Mouse (Mus musculus) left cerebral cortex, postnatal 10 days (tissue): ENCODE results near the gene Gm43951. TPM values are rescaled to one million over a fixed set of nuclear protein-coding genes. Genes with fewer than 3 reads are reported as not detected.

Source experiments
- DNase-seq, 2 experiments: peaks; one replicate each; pipeline ENCODE4 v3.0.0; 2021 to 2022; ENCODE audit warnings: low spot score in 2 of 2, mixed read lengths in 1 of 2; ENCODE audit errors: extremely low spot score in 1 of 2
- intact Hi-C: fragments of 180-260 bp; cut with DNase I; formaldehyde crosslinking; loops from one replicate; pipeline ENCODE4 v1.15.1; 2025
- total RNA-seq, 2 experiments: library from RNA; stranded (reverse); gene quantifications; 2 replicates each; pipeline ENCODE4 v1.2.3; 2021

The Gm43951 gene
- 10 to 100 TPM; 12.1 to 13.7 TPM for total RNA-seq

DNA sequence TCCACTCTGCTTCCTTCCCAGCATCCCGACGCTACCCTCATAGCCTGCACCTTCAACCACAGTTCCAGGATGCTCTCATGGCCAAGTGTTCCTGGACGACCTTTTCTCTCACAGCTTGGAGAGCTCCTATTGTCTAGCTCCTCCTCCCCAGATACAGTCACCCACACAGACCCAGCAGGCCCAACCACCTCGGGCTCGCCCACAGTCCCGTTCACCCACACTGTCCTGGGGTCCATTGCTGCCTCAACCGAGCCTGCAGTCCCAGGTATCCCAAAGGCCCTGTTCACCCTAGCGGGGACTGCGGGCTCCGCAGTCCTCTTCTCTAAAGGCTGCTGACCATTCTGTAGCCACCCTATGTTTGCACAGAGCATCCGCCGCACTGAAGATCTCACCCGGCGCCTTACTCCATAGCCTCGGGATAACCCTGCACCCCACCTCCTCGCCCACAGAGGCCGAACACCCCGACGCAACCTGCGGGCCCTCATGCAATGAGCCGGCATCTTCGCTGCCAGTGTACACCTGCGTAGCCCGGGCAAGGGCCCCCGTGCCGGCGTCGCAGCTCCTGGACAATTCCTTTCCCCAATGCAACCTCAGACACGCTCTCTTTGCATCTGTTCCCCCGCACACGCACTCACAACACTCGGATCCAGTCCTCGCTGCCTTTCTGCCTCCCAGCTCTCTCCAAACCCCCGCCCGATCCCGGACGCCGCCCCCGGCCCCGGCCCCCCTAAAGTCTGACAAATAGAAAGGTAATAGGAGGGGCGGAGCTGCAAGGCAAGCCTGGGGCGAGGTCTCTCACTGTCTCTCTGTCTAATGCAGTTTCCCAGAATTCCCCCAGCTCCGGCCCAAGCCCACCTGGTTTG lies at the start of gene Gm43951:
TSS of gene Gm43951 (minus strand) at position 500 of the 863 bp plus-strand sequence.
- DNase-seq, result peak in 1 of 2 experiments; percentile 58
- intact Hi-C loops, result loop anchor here (5.0 kb wide), 1 partner anchor 154 kb away; no protein-coding TSS in a partner anchor

DNA sequence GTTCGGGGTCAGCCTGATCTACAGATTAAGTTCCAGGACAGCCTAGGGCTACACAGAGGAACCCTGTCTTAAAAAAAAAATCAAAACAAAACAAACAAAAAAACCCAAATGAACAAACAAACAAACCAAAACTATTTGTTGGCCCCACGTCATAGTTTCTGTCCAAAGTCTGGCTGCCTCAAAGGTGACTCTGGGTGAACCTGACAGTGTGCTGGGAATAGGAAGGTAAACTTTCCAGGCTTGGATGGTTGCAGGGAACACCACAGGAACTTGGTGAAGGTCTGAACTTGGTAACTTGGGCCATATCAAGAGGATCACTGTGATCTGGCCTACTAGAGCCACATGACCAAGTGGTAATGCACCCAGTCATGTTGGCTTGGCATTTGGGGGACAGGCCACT lies 49.8 kb upstream of the Gm43951 start:
- DNase-seq, result no peak
- intact Hi-C loops, result no loop called here

DNA sequence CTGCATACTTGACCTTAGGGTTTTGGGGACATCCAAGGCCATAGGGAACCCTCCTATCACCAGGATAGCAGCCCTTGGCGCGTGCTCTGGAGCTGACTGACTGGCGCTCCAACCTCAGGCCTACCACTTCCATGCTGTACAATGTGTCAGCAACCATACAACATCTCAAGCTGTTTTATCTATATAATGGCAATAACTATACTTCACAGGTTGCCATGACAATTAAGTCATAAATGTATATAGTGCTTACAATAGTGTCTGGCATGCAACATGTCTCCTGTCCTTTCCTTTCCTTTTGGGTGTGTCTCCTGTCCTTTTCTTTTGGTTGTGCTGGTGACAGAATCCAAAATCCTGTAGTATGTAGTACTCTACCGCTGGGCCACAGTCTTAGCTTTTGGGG lies 49.0 kb upstream of the Gm43951 start:
- no peak for DNase-seq
- intact Hi-C loops, result no loop called here

DNA sequence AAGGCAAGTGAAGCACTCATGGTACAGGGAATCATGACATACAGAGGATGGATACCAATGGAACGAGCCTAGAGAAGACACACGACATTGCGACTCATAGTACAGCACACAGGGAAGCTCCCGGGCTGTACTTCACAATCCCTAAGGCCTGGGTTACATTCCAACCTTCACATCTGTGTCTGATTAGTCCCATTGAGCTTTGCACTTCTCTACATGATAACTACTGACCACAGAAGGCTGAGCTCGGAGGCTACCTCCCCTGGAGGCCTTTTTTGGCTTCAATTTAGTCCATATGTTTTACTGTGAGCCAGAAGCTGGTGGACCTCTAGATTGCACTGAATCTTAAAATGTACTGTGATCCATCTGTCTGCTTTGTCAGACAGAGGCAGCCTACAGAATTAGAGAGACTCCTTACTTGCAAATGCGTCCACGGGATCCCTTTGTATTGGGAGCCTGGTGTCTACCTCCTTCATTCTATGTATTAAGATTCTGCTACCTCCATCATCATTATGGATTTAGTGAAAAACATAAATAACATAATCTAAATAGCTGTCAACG lies 38.6 kb upstream of the Gm43951 start:
- intact Hi-C loops, result no loop called here
- no peak for DNase-seq

DNA sequence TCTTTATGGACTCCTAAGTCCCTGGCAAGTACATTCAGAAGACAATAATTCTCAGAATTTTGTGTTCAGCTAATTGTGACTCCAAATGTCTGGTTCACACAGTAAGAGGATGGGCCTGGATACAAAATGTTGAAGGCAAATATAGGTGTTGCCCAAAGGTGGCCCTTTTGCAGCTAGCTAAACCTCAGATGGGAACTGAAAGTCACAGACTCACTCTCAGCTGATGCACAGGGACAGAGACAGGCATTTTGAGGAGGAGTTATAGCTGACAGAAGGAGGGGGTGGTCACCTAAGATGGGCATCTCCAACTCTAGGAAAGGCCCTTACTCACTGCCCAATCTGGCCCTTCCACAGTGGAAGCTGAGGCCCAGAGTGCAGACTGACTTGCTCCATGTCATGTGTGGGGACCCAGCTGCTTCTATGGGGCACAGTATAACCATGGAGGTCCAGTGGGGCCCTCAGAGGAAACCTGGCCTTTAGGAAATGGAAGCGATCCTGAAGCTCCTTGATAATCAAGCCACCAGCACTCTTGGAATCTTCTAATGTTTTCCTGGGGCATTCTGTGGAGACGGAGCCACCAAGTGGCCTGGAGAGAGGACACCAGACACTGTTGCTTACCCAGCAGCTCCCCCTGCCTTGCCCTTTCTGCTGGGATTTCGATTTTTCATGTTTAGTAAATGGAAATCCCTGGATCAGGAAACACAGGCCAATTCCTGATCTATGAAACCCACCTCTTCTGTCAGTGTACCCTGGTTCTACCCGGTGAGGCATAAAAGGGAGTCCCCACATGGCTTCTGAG lies 33.6 kb upstream of the Gm43951 start:
- DNase-seq, result no peak
- intact Hi-C loops, result no loop called here

DNA sequence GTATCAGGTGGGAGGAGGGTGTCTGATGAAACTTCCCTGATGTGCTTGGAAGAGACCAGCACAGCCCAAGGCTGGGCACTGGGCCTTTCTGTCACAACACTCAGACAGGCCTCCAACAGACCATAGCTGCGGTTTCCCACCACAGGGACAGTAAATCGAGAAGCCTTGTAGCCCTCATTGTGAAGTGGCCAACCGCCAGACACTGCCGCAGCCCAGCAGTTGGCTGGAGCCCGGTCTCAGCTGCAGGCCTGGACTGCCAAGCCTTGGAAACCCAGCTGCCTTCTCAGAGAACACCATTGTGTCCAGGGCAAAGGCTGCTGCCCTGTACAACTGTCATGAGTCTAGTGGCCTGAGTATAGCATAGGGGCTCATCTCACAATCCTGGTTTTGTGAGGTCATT lies 27.4 kb upstream of the Gm43951 start:
- peak in 1 of 2 experiments; percentile 67 for DNase-seq
- intact Hi-C loops, result no loop called here

DNA sequence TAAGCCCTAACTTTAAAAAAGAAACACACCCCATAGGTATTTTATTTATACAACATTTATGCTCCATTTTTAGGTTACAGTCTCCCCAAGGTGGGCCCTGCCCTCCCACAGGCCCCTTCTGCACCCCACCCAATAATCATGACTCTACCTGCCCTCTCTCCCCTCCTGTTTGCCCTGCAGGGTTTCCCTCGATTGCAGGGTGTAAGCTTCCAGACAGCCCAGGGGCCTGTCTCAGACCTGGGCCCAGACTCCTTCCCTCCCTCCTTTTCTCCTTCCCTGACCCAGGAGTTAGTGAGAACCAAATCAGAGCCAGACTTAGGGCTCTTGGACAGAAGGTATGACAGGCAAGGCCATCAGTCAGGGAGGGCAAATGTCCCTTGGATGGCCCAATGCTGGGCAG lies 26.4 kb upstream of the Gm43951 start:
- no peak for DNase-seq
- intact Hi-C loops, result no loop called here

DNA sequence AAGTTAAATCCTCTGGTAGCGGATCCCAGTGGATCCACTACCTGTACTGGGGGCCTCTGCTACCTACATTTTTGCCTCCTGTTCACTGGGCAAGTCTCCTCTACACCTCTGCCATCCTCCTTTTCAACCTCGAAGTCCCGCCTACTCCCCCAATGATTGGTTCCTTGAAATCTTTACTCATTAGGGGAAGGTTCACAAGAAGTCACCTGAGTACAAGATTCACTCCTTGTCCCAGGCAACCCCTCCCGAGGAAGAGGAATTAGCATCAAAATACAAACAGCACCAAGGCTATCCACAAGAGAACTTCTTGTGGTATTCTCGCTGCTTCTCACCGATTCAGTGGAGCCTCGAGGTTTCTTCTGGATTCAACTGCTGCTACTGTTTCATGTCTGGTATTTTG lies 25.4 kb upstream of the Gm43951 start:
- intact Hi-C loops, result no loop called here

DNA sequence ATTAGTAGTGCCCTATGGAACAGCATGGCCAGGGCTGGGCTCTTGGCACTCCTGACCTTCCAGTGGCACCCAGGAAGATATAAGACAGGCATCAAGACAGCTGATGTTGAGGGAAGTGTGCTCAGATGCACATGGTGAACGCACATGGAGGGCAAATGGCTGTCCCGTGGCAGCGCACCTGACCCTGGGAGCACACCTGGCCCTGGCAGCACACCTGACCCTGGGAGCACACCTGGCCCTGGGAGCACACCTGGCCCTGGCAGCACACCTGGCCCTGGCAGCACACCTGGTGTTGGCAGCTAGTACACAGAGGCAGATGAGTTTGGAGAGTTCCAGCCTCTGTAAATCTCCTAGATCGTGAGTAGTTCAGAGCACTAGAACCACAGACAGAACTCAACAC lies 21.9 kb upstream of the Gm43951 start:
- no peak for DNase-seq
- intact Hi-C loops, result loop anchor here (5.0 kb wide), 2 partner anchors 94 to 114 kb away; no protein-coding TSS in a partner anchor

More for the DNA sequence above, 25.4 kb upstream of the Gm43951 start:
- DNase-seq, result no peak

DNA sequence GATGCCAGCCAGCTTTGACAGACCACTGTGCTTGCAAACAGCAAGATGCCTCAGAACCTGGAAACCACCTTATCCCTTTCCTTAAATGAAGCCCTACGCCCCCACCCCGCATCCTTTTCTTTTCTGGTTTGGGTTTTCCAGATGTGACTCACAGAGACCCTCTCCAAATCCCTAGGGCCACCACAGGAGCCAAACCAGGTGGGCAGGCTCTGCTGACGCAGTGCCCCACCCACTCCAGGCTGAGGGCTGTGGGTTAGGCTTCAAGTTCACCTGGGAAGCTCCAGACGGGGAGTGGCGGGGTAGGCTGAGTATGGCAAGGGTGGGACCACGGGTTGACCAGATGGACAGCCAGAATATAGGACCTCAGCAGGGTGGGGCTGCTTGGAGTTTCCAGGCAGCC lies 20.3 kb upstream of the Gm43951 start:
- intact Hi-C loops, result loop anchor here (5.0 kb wide), 2 partner anchors 95 to 115 kb away; no protein-coding TSS in a partner anchor
- DNase-seq, result no peak

DNA sequence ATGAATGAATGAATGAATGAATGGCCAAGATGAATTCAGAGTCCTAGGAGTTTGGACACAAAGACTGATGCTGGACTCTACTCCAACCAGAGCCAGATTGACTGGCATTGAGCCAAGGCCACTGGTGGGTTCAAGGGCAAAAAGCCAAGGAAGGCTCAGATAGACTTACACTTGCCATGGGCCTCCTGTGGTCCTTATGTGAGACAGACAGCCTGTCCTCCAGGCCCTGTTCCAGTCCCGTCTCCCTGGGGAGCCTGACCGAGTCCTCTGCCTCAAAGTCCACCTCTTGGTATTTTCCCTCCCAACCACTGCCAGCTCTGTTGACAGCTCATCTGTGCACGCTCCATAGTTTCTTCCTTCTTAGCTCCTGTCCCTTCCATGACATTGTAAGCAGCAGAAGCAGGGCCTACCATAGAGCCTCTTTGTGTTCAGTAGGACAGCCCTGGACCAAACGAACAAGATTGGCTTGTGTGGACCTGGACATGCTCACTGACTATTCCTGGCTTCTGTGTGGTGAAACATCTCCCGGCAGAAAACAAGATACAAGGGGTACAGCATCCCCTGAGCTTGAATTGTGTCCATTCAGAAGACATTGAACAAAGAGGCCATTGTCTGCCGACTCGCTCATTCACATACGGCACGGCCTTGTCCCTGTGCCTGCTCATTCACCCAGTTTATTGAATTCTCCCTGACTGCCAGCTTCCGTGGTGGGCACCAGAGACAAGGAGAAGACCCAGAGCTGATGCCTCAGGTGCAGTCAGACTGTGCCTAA lies 19.6 kb upstream of the Gm43951 start:
- intact Hi-C loops, result loop anchor here (5.0 kb wide), 2 partner anchors 96 to 116 kb away; no protein-coding TSS in a partner anchor

DNA sequence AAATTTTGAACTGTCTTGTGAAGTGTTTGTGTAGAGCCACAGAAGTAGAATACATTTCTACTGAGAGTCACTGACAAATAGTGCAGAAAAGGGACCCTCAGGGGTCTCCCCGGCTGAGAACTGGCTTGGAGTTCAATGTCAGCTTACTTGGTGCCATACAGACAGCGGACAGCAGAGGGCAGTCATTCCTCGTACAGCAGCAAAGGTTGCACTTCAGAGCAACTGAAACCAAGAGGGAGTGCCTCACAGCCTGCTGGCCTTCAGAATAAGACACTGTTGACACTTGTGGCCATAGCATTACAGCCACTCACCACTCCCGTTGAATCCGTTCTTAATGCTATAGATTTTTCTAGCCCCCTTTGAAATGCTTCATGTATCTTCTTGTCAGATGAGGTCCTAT lies 18.2 kb upstream of the Gm43951 start:
- intact Hi-C loops, result loop anchor here (2.0 to 5.0 kb wide), 4 partner anchors 42 to 204 kb away; partner anchors contain the start of gene Slc13a5
- DNase-seq, result peak; percentile 71 to 79

More for the DNA sequence above, 19.6 kb upstream of the Gm43951 start:
- peak in 1 of 2 experiments; percentile 51 for DNase-seq

DNA sequence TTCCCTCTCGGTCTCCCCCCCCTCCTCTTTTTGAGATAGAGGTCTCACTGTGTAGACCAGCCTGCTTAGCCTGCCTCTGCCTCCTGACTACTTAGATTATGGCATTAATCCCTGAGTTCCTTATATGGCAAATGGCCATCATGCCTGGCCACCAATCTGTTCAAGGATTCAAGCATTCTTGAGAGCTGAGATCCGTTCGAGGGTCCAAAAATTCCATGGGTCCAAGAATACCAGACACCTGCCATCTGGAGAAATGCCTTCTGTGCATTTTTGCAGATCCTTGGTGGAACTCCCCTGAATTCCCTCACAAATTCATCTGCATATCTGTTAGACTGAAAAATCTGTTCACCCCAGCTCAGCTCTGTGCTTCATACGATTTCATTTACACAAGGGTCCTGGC lies 16.8 kb upstream of the Gm43951 start:
- no peak for DNase-seq
- intact Hi-C loops, result loop anchor here (2.0 to 5.0 kb wide), 2 partner anchors 44 to 341 kb away; partner anchors contain the start of gene Slc13a5

DNA sequence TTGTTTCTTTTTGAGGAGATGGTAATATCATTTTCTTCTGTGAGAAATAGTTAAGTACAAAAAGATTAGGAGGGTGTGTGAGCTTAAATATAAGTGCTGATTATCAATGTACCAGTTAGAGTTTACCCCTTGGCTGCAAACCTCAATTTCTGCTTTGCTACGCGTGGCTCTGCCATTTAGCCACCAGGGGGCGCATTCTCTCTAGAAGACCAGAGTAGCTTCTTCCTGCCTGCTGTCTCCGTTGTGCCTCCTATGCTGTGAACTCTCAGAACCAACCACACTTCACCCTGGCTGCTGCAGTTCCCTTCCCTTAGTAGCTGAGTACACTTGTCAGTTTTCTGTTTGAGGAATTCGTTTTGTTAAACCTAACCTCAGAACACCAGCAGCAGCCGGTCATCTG lies 14.6 kb upstream of the Gm43951 start:
- intact Hi-C loops, result loop anchor here (5.0 kb wide), 1 partner anchor 46 kb away; the partner anchor contains the start of gene Slc13a5
- DNase-seq, result peak in 1 of 2 experiments; percentile 81

DNA sequence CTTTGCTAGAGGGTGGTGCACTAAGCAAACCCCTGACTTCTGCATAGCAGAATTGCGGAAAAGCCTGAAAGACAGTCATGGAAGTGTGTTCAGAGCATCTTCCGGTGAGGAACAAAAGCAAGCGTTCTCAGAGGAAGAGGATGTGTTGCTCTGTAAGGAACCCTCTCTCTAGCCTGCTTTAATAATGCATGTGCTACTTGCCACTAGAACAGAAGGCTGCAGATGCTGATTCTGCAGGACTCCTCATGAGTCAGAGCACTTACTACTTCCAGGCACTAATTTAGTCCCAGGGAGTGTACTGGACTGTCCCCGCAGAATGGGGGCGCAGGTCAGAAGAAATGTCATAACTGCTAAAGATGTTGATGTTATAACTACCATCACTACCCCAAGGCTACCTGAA lies 10.5 kb upstream of the Gm43951 start:
- intact Hi-C loops, result no loop called here
- DNase-seq, result no peak

DNA sequence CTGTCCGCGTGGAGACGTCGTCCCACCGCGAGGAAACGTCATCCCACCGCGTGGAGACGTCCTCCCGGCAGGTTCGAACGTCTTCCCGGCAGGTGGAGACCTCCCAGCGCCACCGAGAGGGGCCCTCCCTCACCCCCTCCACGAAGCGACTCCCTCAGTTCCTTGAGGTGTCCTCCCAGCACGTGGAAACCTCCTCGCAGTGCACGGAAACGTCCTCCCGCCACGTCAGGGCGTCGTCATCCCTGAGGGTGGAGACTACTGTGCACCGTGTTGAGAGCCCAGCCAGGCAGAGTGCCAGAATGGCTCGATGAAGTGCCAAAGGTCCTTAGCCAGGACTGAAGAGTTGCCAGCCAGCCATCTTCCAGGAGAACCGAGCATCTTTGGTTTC lies 8.8 kb upstream of the Gm43951 start, which contains the start of gene Med31:
TSS of gene Med31 (minus strand) at position 183 of the 388 bp plus-strand sequence.
- DNase-seq, result peak; percentile 73 to 86
- intact Hi-C loops, result no loop called here

DNA sequence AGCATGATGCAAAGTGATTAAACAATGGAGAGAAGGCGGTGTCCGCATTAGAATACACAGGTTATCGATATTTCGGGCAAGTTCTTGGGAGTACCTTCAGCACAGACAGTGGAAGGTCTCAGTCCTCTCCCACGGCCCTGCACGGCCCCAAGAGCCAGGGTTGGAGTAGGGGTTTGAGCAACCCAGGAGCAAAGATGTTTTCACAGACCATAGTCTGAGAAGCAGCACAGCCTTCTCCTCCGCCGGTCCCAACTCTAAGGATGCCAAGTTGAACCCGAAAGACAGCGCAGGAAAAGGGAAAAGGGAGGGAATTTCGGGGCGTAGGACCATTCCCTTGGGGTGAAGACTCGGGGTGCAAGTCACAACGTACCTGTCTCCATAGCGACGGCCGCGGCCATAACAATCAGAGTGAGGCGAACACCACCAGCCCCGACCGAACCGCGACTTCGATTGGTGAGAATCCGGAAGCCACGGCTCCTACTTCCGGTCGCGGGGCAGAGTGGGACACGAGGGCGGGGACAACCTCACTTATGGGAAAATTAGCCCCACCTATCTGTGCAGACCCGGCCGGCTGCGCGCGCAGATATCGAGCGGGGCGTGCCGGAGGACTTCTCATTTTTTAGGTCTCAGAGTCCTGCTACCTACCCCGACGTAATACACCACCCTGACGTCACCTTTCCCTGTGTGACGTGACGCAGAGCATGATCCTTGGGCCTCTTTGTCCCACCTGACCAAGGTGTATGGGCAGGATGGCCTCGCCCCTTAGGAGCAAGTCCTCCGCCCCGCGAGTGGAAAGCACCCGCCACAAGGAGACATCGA lies 8.2 kb upstream of the Gm43951 start:
- peak; percentile 94 to 97 for DNase-seq
- intact Hi-C loops, result no loop called here
